Mouse (Mus musculus): ENCODE data around the gene Taf9b. TPM values are rescaled to one million over a fixed set of nuclear protein-coding genes. Genes with fewer than 3 reads are reported as not detected.

Gene Taf9b
- 34.2 TPM for polyA plus RNA-seq (2015; fragmentation: Illumina TruSeq; extraction: RNeasy Lipid Tissue Mini Kit (QIAGEN cat#74804); ENCODE audit: low read depth, low replicate concordance)

GRCm38 (mm10) chrX:106221058-106221457 lies at the start of gene Taf9b:
TSS of gene Taf9b (minus strand) at chrX:106221158.

GRCm38 (mm10) chrX:106255276-106255675 lies 34.3 kb upstream of the Taf9b start, which contains the start of gene Fnd3c2:
TSS of gene Fnd3c2 (minus strand) at chrX:106255376.

GRCm38 (mm10) chrX:106186713-106187649 lies 34.0 kb downstream of the Taf9b start, which contains the start of gene Pgk1:
TSS of gene Pgk1 (plus strand) at chrX:106187100.

Other genes with a start within 250 kb of the Taf9b start
- gene Magt1, start 209.3 kb downstream of the Taf9b start, polyA plus RNA-seq (2015; fragmentation: Illumina TruSeq; extraction: RNeasy Lipid Tissue Mini Kit (QIAGEN cat#74804); ENCODE audit: low read depth, low replicate concordance): 11.1 TPM
- gene Cox7b, start 205.5 kb downstream of the Taf9b start, polyA plus RNA-seq (2015; fragmentation: Illumina TruSeq; extraction: RNeasy Lipid Tissue Mini Kit (QIAGEN cat#74804); ENCODE audit: low read depth, low replicate concordance): 681 TPM
- 3.3 TPM for gene Atp7a, start 193.9 kb downstream of the Taf9b start, polyA plus RNA-seq (2015; fragmentation: Illumina TruSeq; extraction: RNeasy Lipid Tissue Mini Kit (QIAGEN cat#74804); ENCODE audit: low read depth, low replicate concordance)
- 1.6 TPM for gene Tlr13, start 78.0 kb downstream of the Taf9b start, polyA plus RNA-seq (2015; fragmentation: Illumina TruSeq; extraction: RNeasy Lipid Tissue Mini Kit (QIAGEN cat#74804); ENCODE audit: low read depth, low replicate concordance)
- gene Pgk1, start 34.1 kb downstream of the Taf9b start, polyA plus RNA-seq (2015; fragmentation: Illumina TruSeq; extraction: RNeasy Lipid Tissue Mini Kit (QIAGEN cat#74804); ENCODE audit: low read depth, low replicate concordance): 770 TPM
- not detected for gene Fnd3c2, start 34.2 kb upstream of the Taf9b start, polyA plus RNA-seq (2015; fragmentation: Illumina TruSeq; extraction: RNeasy Lipid Tissue Mini Kit (QIAGEN cat#74804); ENCODE audit: low read depth, low replicate concordance)

All from brain, adult 10 weeks (tissue).